Mouse (Mus musculus) cerebellum, adult 8-10 months (tissue): Measurements from ENCODE around the gene Insm1.

ENCODE experiments used
- DNase-seq: peaks from one replicate; pipeline ENCODE4 v3.0.0; 2022

The Insm1 gene

GRCm38 (mm10) chr2:146266539-146266938 is 44.8 kb downstream of the Insm1 start:
- DNase-seq: no peak
